Mouse (Mus musculus): Measurements from ENCODE around the gene 4930470P17Rik.

Gene 4930470P17Rik

DNA sequence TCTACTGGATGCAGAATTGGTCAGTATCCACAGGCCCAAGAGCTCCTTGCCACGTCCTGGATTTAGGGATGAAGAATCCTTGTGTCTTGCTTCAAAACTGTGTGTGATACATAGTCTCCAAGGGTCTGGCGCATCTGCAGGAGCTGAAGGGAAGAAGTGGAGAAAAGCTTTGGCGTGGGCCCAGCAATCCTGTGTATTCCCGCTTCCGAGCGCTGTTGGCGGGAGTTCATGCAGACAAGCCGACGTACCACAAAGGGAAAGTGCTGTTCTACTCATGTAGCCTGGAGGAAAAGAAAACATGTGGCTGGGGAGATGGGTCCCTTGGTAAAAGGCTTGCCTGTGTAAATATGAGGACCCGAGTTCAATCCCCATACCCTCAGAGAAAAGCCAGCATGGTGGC lies 22.3 kb downstream of the 4930470P17Rik start:
- no peak for DNase-seq (ENCODE audit: low read depth, low spot score)

DNA sequence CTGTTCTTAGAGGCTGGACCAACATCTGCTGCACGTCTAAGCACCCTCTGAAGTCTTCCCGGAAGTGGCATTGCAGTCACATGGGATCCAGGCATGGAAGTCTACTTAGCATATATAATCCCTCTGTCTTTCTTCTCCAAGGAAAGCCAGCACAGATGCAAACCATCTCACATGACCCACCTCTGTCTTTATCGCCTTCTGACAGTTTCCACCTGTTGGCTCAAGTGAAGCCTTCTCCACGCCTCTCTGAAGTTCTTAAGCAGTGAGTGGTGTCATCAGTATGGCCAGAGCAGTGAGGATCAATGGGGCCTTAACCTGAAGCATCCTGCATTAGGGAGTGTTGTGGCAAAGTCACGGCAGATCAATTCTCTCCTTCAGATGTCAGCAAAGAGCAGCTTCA lies 23.2 kb downstream of the 4930470P17Rik start:
- DNase-seq (ENCODE audit: low read depth, low spot score) = no peak

DNA sequence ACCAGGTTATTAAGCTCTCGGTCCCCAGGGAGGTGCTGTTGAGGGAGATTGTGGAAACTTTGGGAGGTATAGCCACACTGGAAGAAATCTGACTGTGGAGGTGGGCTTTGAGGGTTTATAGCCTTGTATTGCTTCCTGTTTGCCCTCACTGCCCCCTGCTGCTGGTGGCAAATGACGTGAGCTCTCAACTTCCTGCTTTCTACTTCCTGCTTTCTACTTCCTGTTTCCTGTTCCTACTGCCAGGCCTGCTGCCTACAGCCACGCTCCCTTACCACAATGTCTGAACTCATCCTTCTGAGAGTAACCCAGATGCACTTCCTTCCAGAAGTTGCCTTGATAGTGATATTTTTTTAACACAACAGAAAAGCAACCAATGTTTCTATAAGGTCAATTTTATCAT lies 24.3 kb downstream of the 4930470P17Rik start:
- no peak for DNase-seq (ENCODE audit: low read depth, low spot score)

DNA sequence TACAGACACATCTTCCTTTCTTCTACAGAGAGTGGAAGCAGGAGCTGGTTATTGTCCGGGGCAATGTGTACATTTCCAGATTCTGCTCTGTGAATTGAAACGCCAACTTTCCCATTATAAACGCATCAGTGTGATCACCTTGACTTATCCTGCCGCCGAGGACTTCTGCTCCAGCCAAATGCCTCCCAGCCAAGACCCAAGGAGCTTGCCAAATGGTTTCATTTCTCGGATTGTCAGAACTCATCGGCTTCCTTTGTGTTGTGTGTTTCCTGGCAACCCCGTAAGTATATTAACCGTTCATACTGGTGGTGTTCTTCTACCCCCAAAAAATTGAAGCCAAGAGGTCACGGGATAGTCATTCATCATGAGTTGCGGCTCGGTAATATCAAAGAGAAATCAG lies 25.7 kb downstream of the 4930470P17Rik start:
- DNase-seq (ENCODE audit: low read depth, low spot score) = no peak

DNA sequence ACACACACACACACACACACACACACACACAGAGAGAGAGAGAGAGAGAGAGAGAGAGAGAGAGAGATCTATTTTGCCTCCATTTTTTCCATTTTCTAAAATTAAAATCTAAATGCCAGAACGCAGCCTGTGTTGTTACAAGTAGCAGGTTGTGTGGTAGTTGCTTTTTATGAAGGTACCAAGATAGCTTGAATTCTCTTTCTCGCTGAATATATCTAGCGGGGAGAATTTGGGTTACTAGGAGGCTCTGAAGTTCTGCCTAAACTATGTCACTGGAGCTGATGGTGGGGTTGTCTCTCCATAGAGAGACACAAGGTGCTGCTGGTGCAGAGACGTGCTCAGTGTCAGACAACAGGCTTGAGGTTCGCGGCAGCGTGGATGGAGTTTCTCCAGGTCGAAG lies 36.8 kb downstream of the 4930470P17Rik start:
- no peak for DNase-seq (ENCODE audit: low read depth, low spot score)

DNA sequence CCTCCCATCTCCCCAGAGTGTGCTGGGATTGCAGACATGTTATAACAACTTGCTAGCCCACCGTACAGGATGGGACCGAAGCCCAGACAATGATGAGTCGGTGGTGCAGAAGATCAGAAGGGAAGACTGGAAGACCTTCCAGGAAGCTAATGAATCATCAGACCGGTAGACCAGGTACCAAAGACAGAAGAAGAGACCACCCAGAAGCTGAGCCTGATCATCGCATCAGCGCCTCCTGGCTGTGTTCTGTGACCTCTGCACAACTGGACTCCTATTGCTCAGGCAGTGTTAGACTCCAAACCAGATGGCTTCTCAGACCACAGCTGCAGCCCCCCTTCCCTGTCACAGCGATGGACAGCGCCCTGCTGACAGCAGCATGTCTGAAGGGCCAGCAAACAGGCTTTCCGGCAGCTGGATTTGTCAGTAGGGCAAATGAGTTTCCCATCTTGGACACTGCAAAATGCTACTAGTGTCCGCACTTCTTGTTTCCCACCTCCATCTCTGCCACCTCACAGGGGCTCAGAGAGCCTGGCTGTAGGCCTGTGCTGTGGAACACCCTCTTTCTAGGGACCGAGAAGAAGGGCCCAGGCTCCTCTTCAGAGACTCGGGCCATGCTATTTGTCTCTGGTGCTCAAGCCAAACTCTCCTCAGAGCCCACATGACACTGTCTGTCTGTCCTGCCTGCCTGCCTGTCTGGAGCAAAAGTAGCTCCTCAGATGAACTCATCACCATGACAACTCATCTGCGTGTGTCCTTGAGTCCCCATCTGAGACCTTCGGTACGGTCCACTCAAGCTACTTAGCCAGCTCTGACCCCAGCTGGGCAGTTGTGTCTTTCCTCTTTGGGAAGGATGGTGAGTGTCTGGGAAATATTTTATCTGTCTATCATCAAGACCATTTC lies 37.6 kb downstream of the 4930470P17Rik start:
- no peak for DNase-seq (ENCODE audit: low read depth, low spot score)

DNA sequence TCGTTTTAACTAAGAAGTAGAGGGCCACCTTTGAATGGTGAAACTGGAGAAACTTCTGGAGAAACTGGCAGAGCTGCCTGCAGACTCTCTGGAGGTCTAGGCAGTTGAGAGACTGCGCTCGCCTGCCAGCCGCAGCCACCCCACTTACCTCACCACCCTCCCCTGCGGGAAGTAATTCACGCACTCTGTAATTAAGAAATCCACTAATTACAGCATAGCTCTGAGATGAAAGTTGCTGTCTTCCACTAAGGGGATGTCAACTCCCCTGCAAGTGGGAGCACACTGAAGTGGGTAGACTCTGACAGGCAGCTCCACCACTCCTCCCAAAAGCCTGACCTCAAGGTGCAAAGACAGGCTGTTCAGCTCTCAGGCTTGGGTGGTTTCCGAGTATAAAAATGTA lies 49.7 kb downstream of the 4930470P17Rik start:
- no peak for DNase-seq (ENCODE audit: low read depth, low spot score)

DNA sequence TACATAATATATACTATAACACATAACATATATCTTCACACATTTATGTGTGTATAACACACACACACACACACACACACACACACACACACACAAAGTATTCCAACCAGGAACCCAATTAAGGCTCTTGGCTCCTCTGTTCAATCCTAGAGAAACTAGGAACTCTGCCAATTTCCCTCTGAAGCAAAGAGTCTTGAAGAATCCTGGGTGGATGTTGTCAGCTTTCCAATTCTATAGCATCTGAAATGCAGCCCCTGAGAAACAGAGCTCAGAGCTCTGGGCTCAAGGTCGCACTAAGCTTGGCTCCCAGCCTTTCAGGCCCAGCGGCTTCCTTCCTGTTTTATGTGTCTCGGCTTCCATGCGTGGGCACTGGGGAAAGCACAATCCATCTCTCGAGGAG lies 51.6 kb downstream of the 4930470P17Rik start:
- no peak for DNase-seq (ENCODE audit: low read depth, low spot score)

DNA sequence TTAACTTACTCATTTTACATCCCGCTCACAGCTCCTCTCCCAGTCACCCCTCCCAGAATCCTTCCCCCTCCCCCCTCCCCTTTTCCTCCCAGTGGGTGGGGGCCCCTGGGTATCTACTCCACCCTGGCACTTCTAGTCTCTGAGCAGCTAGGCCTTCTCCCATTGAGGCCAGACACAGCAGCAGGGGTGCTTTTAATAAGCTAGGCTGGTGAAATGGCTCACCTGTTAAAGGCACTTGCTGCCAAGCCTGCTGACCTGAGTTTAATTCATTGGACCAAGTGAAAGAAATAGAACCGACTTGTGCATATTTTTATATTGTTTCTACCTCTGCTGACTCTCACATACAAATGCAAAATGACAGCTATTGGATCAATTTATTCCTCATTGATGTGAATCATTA lies 52.7 kb downstream of the 4930470P17Rik start:
- DNase-seq (ENCODE audit: low read depth, low spot score) = no peak

DNA sequence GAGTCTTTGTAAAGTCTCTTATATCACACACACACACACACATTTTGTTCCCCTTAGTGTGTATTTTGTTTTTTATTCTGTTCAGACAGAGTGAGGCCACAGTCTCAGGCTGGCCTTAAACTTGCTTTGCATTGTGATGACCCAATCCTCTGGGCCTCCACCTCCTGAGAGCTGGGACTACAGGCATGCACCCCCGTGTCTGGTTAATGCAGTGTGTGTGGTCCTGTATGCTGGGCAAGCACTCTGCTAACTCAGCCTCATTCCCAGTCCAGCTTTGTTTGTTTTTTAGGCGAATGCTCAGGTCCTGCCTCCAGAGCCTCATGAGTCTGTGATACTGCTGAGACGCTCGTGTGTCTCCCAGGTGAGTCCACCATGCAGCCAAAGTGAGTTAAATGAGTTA lies 53.8 kb downstream of the 4930470P17Rik start:
- DNase-seq (ENCODE audit: low read depth, low spot score) = no peak

DNA sequence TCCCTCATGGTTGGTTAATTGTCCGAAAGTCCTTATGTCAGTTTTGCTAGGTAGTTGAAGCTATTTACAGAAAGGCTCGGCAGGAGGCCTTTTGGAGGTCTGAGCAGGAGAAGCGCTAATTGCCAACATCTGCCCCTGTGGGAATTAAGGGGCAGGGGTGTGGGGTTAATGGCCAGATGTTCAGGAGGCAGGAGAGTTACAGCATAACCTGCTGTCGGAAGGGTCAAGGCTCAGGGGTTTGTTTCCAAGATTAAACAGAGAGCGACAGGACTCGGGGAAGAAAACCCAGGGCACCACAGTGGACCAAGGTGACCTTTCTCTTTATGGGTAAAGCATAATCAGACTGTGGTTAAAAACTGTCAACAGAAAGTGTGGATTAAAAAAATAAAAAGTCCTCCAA lies 54.3 kb downstream of the 4930470P17Rik start:
- peak; percentile 75 for DNase-seq (ENCODE audit: low read depth, low spot score)

DNA sequence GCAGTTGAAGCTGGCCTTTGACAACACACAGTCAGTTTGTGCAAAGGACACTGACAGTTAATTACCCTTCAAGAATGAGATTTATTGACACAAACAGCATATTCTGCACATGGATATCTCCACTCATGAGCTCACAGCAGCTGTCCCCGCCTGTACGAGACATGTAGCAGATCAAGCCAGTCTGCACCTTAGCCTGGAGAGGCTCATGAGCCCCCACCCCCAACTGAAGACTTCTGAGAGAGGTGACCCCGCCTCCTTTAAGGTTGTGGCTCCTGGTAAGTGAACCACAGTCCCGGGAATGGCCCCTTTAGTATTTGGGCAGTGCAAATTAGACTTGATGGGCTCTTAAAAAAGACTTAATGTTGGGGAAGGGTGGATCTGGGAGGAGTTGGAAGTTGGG lies 56.1 kb downstream of the 4930470P17Rik start:
- no peak for DNase-seq (ENCODE audit: low read depth, low spot score)

DNA sequence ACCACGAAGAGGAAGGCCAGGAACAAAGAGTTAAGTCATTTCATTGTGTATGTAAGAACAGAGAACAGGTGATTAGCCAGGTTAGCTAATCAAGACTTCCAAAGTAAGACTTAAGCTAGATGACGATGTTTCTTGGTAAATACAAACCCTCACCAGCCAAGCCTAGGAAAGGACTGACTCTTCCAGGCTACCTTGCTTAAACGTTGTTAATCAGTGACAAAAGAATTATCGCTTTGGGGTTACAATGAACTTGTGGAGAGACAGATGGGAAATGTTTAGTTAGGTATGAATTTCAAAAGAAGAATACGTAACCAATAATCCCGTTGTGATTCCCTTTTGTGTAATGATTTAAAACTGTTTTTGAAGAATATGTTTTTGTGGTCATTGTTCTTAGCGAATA lies 56.9 kb downstream of the 4930470P17Rik start:
- DNase-seq (ENCODE audit: low read depth, low spot score) = no peak

DNA sequence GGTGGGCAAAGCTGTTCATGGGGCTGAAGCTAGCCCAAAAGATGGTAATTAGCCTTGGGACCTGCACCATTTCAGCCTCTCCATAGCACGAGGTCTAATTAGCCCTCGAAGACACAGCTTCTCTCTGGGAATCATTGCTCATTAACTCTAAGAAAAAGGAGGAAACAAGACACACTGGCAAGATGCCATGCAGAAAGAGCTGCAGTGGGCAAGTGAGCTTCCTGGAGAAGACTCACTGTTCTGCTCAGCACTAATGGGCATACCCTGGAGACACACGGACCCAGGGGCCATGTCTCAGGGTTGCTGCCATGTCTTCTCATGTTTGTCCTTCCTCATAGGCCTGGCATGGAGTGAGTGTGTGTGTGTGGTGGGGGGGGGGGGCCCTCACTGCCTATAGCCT lies 57.7 kb downstream of the 4930470P17Rik start:
- no peak for DNase-seq (ENCODE audit: low read depth, low spot score)

DNA sequence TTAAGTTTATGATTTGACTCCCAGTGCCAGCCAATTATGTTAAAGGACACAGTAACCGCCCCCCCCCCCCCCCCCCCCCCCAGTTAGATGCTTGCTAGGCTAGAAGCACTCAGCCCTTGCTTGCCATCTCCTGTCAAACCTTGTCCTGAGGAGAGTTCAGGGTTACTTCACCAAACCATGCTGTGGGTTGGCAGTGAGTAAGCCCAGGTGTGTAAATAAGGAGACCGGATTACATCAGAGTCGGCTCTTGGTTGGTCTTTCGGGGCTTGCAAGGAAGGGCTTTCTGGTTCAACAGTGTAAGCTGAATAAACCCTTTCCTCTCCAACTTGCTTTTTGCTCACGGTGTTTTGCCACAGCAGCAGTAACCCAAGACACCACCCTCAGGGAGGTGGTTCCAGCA lies 58.2 kb downstream of the 4930470P17Rik start:
- no peak for DNase-seq (ENCODE audit: low read depth, low spot score)

DNA sequence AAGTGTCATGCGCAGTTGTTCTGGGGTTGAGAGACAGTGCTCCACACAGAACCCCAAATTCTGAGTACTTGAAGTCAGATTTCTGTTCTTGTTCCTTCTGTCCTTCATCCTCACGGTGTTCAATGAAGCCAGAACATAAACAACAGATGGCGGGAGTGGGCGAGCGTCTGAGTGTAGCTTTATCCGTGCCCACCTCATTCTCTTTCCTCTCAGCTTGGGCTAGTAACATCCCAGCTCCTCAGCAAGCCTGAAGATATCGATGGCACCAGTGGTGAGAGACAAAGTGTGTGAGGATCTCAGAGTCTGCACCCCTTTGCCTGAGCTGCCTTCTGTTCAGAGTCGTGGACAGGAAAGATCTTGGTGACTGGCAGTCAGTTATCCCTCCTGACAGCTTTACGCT lies 62.6 kb downstream of the 4930470P17Rik start:
- DNase-seq (ENCODE audit: low read depth, low spot score) = no peak

DNA sequence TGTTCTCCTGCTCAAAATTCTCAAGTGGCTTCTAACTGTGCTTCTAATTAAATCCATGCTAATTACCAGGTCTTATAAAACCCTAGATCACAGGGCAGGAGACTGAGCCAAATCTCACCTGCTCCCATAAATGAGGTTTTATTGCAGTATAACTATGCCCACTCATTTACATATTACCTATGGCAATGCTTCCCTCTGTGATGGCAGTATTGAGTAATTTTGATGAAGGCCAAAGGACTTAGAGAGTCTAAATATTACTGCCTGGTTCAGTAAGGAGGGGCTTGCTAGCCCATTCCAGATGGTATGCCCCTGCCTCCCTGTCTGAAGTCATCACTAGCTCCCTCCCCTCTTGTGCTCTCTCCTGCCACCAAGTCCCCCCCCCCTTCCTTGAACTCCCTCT lies 66.0 kb downstream of the 4930470P17Rik start:
- DNase-seq (ENCODE audit: low read depth, low spot score) = no peak

DNA sequence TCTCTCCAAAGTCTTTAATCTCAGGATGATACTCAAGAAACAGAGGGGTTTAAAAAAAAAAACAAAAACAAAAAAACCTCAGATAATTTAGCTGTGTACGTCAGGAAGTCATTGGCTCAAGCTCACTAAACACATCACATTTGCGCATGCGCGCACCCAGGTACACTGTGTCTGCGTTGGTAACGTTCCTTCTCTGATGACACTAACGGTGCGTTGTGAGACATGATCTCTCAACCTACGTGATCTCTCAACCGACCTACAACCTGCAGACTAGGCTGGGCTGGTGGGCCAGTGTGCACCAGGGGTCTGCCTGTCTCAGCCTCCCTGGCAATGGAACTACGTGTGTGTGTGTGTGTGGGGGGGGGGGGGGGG lies 67.0 kb downstream of the 4930470P17Rik start:
- DNase-seq (ENCODE audit: low read depth, low spot score) = no peak

DNA sequence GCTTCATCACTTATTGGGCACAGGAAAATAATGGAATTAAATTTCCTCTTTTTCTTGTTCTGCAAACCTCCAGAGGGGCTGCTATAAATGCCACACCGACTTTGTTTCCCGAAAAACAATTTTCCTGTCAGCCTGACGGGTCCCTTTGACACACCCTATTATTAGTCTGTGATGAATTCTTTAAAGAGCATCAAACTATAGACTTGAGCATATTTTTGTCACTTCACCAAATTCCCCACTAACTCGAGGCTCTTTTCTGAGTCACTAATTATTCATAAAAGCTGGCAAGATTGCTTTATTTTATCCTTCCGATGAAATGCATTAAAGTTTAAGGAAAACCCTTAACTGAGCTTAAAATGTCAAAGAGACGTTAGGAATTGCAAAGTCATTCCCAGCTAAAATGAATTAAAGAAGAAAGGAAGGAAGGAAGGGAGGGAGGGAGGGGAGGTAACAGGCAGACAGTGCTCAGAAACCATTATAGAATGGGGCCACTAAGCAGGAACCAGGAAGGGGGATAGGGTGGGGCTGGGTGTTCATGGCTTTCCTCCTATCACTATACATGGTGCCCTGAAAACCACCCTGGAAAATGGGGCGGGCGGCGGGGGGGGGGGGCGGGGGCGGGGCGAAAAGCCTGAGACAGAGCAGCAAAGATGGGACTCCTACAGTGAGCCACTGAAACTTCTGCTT lies 67.6 kb downstream of the 4930470P17Rik start:
- no peak for DNase-seq (ENCODE audit: low read depth, low spot score)

DNA sequence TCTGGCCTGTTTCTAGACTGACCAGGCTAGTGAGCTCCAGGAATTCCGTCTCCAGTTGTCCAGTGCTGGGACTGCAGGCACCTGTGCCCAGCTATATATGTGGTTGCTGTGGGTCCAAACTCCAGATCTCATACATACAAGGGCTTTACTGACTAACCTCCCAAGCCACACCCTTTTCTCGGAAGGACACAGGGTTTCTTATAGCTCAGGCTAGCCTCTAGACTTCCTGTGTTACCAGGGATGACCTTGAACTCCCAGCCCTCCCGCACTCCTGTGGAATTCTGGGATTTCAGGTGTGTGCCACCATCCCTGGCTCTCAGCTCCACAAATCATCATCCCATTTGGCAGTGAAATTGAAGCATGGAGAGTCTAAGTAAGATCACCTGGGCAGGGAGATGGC lies 71.6 kb downstream of the 4930470P17Rik start:
- no peak for DNase-seq (ENCODE audit: low read depth, low spot score)

DNA sequence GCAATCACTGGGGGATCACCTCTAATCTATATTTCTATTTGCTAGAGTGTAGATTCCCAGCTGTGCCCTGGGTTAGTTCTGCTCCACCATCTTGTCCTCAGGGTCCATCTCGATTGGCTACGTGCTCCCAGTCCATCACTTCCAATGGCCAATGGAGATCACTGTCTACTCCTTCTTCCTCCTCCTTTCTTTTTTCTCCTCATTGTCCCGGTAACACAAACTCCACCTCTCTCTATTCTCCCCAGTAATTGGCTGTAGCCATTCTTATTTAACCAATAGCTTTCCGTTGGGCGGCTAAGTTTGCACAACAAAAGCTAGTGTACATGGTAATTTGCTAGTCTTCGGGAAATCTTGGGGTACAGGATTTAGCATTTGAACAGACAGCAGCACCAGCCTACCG lies 72.1 kb downstream of the 4930470P17Rik start:
- no peak for DNase-seq (ENCODE audit: low read depth, low spot score)
